Comparison of ENCODE assay signal across 18 mouse cellular contexts in the genomic region with DNA sequence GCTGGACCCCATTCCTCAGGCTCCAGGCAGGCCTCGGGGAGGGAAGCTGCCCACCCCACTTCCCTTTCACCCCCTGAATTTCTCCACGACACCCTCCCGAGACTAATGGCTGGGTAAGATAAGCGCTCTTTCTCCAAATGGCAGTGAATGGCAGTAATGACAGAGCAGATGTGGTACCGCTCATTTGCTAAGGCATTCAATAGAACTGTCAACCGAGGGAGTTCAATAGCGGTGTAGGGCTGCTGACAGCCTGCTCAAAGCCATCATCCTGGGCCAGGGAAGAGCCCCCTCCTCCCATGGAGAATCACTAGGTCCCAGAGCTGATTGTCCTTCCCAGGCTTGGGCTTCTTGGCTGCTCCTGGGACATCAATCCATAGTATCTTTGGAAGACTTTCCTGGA. TPM values are rescaled to one million over a fixed set of nuclear protein-coding genes. Genes with fewer than 3 reads are reported as not detected.
A peak's percentile ranks its signal among the peaks of the same experiment; 100 is the strongest.
DNase-seq lines count a peak whose midpoint lies in the region; ATAC-seq and TF ChIP-seq lines count a peak whose summit lies in the region.
"Had no signal": no experiment of that assay in that cellular context is flagged by ENCODE, and none has a peak within 500 bp of the region (broad histone marks: within the 10 kb centered on the region; RNA-seq: fewer than 3 reads in every experiment).

No protein-coding gene starts in this region.

- peaks cover 57% of the 10 kb centered on the region for H3K4me1 ChIP-seq in hindbrain, embryonic 10.5 days (replicated peaks)
- H3K4me1 ChIP-seq in midbrain, embryonic 12.5 days, result peaks cover 86% of the 10 kb centered on the region
- peaks cover 64% of the 10 kb centered on the region for H3K4me1 ChIP-seq in olfactory bulb, adult 2 months (ENCODE audit: control insufficient read depth, insufficient read depth, low read length)
- H3K4me1 ChIP-seq in heart, embryonic 12.5 days (replicated peaks), result 0 out of 2 replicates have a peak, but pooled peaks cover 4% of the 10 kb centered on the region
- H3K4me1 ChIP-seq: limb, embryonic 15.5 days; stomach, embryonic 15.5 days had no signal

- WGBS in hindbrain, embryonic 10.5 days, result 31% methylated on average over 7 of the region's 7 CpGs
- 27% methylated on average over 7 of the region's 7 CpGs for whole genome bisulfite sequencing in midbrain, embryonic 12.5 days
- WGBS in olfactory bulb, adult 2 months, result 27% methylated on average over 7 of the region's 7 CpGs
- WGBS in heart, embryonic 12.5 days, result 27% methylated on average over 7 of the region's 7 CpGs

- no peak for TF ChIP-seq CTCF in layer of hippocampus, adult 2 months (conservative IDR thresholded peaks at IDR 0.05)
- TF ChIP-seq CTCF in olfactory bulb, adult 2 months (IDR thresholded peaks at IDR 0.05; ENCODE audit: insufficient read depth, low read depth, low read length), result no peak

- TF ChIP-seq POLR2A in olfactory bulb, adult 2 months (IDR thresholded peaks at IDR 0.05; ENCODE audit: insufficient read depth, low read depth, low read length), result no peak

- peak overlapping the region; percentile 9; the same call in 1 of the 2 replicates for H3K4me2 ChIP-seq in midbrain, embryonic 12.5 days (replicated peaks)
- H3K4me2 ChIP-seq in heart, embryonic 12.5 days, result no peak overlapping the region
- H3K4me2 ChIP-seq: limb, embryonic 15.5 days; stomach, embryonic 15.5 days had no signal

- DNase-seq in layer of hippocampus, adult 2 months (ENCODE audit: low spot score in 2 of 2), result no peak
- DNase-seq in layer of hippocampus, postnatal 14 days (ENCODE audit: low spot score in 2 of 2), result no peak
- peak; percentile 25 for DNase-seq in hindbrain, embryonic 10.5 days (ENCODE audit: low spot score)
- no peak for DNase-seq in adrenal gland, postnatal 14 days
- DNase-seq in heart, postnatal 10 days, result no peak
- DNase-seq: adrenal gland, adult 8-10 months; B cell, adult 2 months; cerebellum, postnatal 36 days; kidney, adult 2 months; kidney, postnatal 36 days; lung, adult 18-20 months; thymus, postnatal 36 days had no signal

- intact Hi-C loops in heart, postnatal 10 days (cut with DNase I), result no loop called here

- no peaks in the 10 kb centered on the region for H3K36me3 ChIP-seq in hindbrain, embryonic 10.5 days
- H3K36me3 ChIP-seq in midbrain, embryonic 12.5 days, result no peaks in the 10 kb centered on the region
- no peaks in the 10 kb centered on the region for H3K36me3 ChIP-seq in heart, embryonic 12.5 days
- H3K36me3 ChIP-seq: limb, embryonic 15.5 days; stomach, embryonic 15.5 days had no signal

- H3K9me3 ChIP-seq in hindbrain, embryonic 10.5 days, result no peaks in the 10 kb centered on the region
- no peaks in the 10 kb centered on the region for H3K9me3 ChIP-seq in midbrain, embryonic 12.5 days
- no peaks in the 10 kb centered on the region for H3K9me3 ChIP-seq in heart, embryonic 12.5 days (replicated peaks)
- H3K9me3 ChIP-seq: limb, embryonic 15.5 days; stomach, embryonic 15.5 days had no signal

- H3K4me3 ChIP-seq in layer of hippocampus, adult 2 months, result no peak overlapping the region; the same call in 1 of the 2 replicates
- no peak overlapping the region for H3K4me3 ChIP-seq in hindbrain, embryonic 10.5 days
- H3K4me3 ChIP-seq in midbrain, embryonic 12.5 days, result no peak overlapping the region
- no peak overlapping the region for H3K4me3 ChIP-seq in olfactory bulb, adult 2 months (ENCODE audit: insufficient read depth, low read depth, low read length)
- no peak overlapping the region for H3K4me3 ChIP-seq in heart, embryonic 12.5 days
- H3K4me3 ChIP-seq: limb, embryonic 15.5 days; myocyte; stomach, embryonic 15.5 days had no signal

- H3K27me3 ChIP-seq in hindbrain, embryonic 10.5 days (ENCODE audit: insufficient read depth, poor library complexity, severe bottlenecking), result peaks cover 42% of the 10 kb centered on the region
- H3K27me3 ChIP-seq in midbrain, embryonic 12.5 days, result peaks cover 38% of the 10 kb centered on the region
- H3K27me3 ChIP-seq in heart, embryonic 12.5 days (replicated peaks), result peaks cover 70% of the 10 kb centered on the region

- peak; percentile 62 for ATAC-seq in midbrain, embryonic 12.5 days (ENCODE audit: low FRiP score, low read depth)
- no peak for ATAC-seq in heart, embryonic 12.5 days (ENCODE audit: insufficient number of reproducible peaks, low FRiP score)

- no peak overlapping the region for H3K9ac ChIP-seq in midbrain, embryonic 12.5 days (replicated peaks)
- H3K9ac ChIP-seq in heart, embryonic 12.5 days, result no peak overlapping the region
- H3K9ac ChIP-seq: limb, embryonic 15.5 days; stomach, embryonic 15.5 days had no signal

- H3K27ac ChIP-seq in layer of hippocampus, adult 2 months, result peak overlapping the region; percentile 91
- H3K27ac ChIP-seq in hindbrain, embryonic 10.5 days, result peak overlapping the region; percentile 72
- H3K27ac ChIP-seq in midbrain, embryonic 12.5 days (replicated peaks), result peak overlapping the region; percentile 92
- H3K27ac ChIP-seq in olfactory bulb, adult 2 months (ENCODE audit: insufficient read depth, low read depth, low read length), result peak overlapping the region; percentile 63
- no peak overlapping the region for H3K27ac ChIP-seq in heart, embryonic 12.5 days (ENCODE audit: poor library complexity, severe bottlenecking)
- H3K27ac ChIP-seq: limb, embryonic 15.5 days; stomach, embryonic 15.5 days had no signal

RNA-seq across cellular contexts. Expression of a gene that starts 6.7 kb away (rescaled TPM):
- 100 to 1,000 TPM; 282 to 286 TPM for total RNA-seq in layer of hippocampus, adult 2 months (2021)
- total RNA-seq in layer of hippocampus, postnatal 14 days (2021), result 100 to 1,000 TPM; 330 to 335 TPM
- polyA plus RNA-seq in hindbrain, embryonic 10.5 days (2016; fragmentation: Nextera tagmentation; extraction: Ambion mirVana), result 3.7 and 15.2 TPM in 2 replicates
- 41.8 and 45.3 TPM in 2 replicates for polyA plus RNA-seq in midbrain, embryonic 12.5 days (2016; fragmentation: Nextera tagmentation; extraction: Ambion mirVana)
- polyA plus RNA-seq in olfactory bulb, adult 2 months (2012; ENCODE audit: insufficient read depth, insufficient read length, low replicate concordance, missing spikeins), result 94.2 and 142 TPM in 2 replicates
- 0.05 and 0.17 TPM in 2 replicates for polyA plus RNA-seq in heart, embryonic 12.5 days (2016; fragmentation: Nextera tagmentation; extraction: Ambion mirVana)
- 0.45 TPM in 1 of 2 replicates, not detected in the other for total RNA-seq in adrenal gland, postnatal 14 days (2021)
- total RNA-seq in heart, postnatal 10 days (2021), result under 1 TPM; 0.10 to 0.20 TPM
- polyA plus RNA-seq: myocyte had no signal

Comparison
In these comparisons a context has a peak if more than half of its experiments do, and no peak if none do; other contexts are left out.
1. RNA of a gene that starts 6.7 kb away (total RNA-seq): 330 to 335 TPM in layer of hippocampus, postnatal 14 days and 282 to 286 TPM in layer of hippocampus, adult 2 months; 0.10 to 0.20 TPM in heart, postnatal 10 days and 0.45 TPM in adrenal gland, postnatal 14 days; every median in the first group is over 100 times any median in the second.